In the genomic region with DNA sequence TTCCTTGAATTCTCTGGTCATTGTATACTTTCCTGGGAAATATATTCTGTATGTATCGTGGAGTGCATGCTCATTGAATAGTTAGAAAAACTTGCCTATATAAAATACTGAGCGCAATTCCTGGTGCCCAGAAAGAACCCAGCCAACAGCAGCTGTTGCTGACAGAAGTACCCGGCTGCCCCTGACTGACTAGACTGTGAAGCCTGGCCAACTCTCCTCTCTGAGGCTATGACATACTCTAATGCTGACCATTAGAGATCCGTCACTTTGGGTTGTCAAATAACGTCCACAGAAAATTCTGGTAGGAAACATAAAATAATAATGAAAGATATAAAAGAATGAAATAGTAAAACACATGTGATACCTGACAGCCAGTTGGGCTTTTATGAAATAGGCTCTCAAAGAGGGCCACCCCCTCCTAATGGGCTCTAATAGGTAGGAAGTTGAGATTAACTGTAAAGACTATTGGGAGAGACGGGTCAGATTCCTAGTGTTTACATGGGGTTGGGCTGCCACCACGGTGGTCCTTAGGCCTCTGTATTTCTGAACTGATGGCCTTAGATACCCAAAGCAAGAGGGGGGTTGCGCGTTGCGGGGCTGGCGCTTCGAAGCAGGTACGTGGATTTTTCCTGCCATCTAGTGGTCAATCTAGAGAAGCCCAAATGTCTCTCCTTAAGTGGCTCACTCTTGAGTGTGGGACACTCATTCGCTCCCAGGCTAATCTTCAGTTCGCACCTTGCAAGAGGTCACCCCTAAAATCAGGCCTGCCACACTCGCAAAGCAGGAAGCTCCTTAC, we compare ENCODE assay signal across 8 mouse cellular contexts. TPM values are rescaled to one million over a fixed set of nuclear protein-coding genes. Genes with fewer than 3 reads are reported as not detected.
A peak's percentile ranks its signal among the peaks of the same experiment; 100 is the strongest.
DNase-seq lines count a peak whose midpoint lies in the region; ATAC-seq and TF ChIP-seq lines count a peak whose summit lies in the region.

No protein-coding gene starts in this region.

- no peak for TF ChIP-seq EP300 in ES-Bruce4 (IDR thresholded peaks at IDR 0.05; ENCODE audit: insufficient read depth, low read depth, low read length)

- H3K4me3 ChIP-seq in ES-Bruce4 (ENCODE audit: low read depth, low read length): no peak overlapping the region
- H3K4me3 ChIP-seq in embryonic facial prominence, embryonic 10.5 days: no peak overlapping the region
- H3K4me3 ChIP-seq in left cerebral cortex, adult 2 months: no peak overlapping the region
- H3K4me3 ChIP-seq in midbrain, embryonic 13.5 days (replicated peaks): no peak overlapping the region

- peak; percentile 10 for DNase-seq in 3134 (ENCODE audit: extremely low read depth, insufficient read length, low spot score)
- DNase-seq in embryonic facial prominence, embryonic 10.5 days (ENCODE audit: low spot score): peak; percentile 78
- peak; percentile 22 to 28 for DNase-seq in left cerebral cortex, adult 2 months (ENCODE audit: extremely low spot score in 1 of 2, low spot score in 2 of 2)
- no peak for DNase-seq in c-Kit-positive CD71-positive TER-119-positive erythroid progenitor cells, embryonic 14.5 days (ENCODE audit: low spot score)
- no peak for DNase-seq in thymus, adult 18-20 months

- no peaks in the 10 kb centered on the region for H3K4me1 ChIP-seq in ES-Bruce4 (ENCODE audit: control insufficient read depth, insufficient read depth, low read length)
- peaks cover 19% of the 10 kb centered on the region for H3K4me1 ChIP-seq in embryonic facial prominence, embryonic 10.5 days
- H3K4me1 ChIP-seq in midbrain, embryonic 13.5 days (replicated peaks): peaks cover 13% of the 10 kb centered on the region

- no peaks in the 10 kb centered on the region for H3K36me3 ChIP-seq in ES-Bruce4 (ENCODE audit: control insufficient read depth, insufficient read depth, low read length, poor library complexity, severe bottlenecking)
- H3K36me3 ChIP-seq in embryonic facial prominence, embryonic 10.5 days (replicated peaks): no peaks in the 10 kb centered on the region
- H3K36me3 ChIP-seq in midbrain, embryonic 13.5 days: no peaks in the 10 kb centered on the region

- peak; percentile 68 for TF ChIP-seq CTCF in ES-Bruce4 (IDR thresholded peaks at IDR 0.05; ENCODE audit: low read depth, low read length)
- TF ChIP-seq CTCF in left cerebral cortex, adult 2 months (IDR thresholded peaks at IDR 0.05): peak; percentile 82

- TF ChIP-seq POLR2A in ES-Bruce4 (IDR thresholded peaks at IDR 0.05; ENCODE audit: insufficient read depth, low read length): no peak

- no peak overlapping the region for H3K9ac ChIP-seq in ES-Bruce4 (ENCODE audit: low read depth, poor library complexity, severe bottlenecking)
- no peak overlapping the region for H3K9ac ChIP-seq in midbrain, embryonic 13.5 days (replicated peaks)

- intact Hi-C loops in left cerebral cortex, adult 2 months (cut with DNase I): loop anchor here (1.0 to 5.0 kb wide), 4 partner anchors 610 to 1536 kb away; partner anchors contain the start of gene Cntnap4

- no peaks in the 10 kb centered on the region for H3K27me3 ChIP-seq in ES-Bruce4 (ENCODE audit: control insufficient read depth, insufficient read depth, low read length, poor library complexity, severe bottlenecking)
- no peaks in the 10 kb centered on the region for H3K27me3 ChIP-seq in embryonic facial prominence, embryonic 10.5 days (replicated peaks; ENCODE audit: low read depth, poor library complexity, severe bottlenecking)
- no peaks in the 10 kb centered on the region for H3K27me3 ChIP-seq in midbrain, embryonic 13.5 days

- H3K27ac ChIP-seq in ES-Bruce4 (ENCODE audit: insufficient read depth, low read length): no peak overlapping the region
- H3K27ac ChIP-seq in embryonic facial prominence, embryonic 10.5 days (replicated peaks): no peak overlapping the region
- H3K27ac ChIP-seq in left cerebral cortex, adult 2 months: no peak overlapping the region
- no peak overlapping the region for H3K27ac ChIP-seq in midbrain, embryonic 13.5 days

- 0 out of 2 replicates have a peak overlapping the region, but pooled peaks have one; percentile 29 for H3K4me2 ChIP-seq in midbrain, embryonic 13.5 days (replicated peaks)

- WGBS in embryonic facial prominence, embryonic 10.5 days: 23% methylated on average over 16 of the region's 16 CpGs
- WGBS in midbrain, embryonic 13.5 days: 29% methylated on average over 16 of the region's 16 CpGs

- H3K9me3 ChIP-seq in ES-Bruce4 (replicated peaks; ENCODE audit: control insufficient read depth, insufficient read depth, low read length, poor library complexity, severe bottlenecking): no peaks in the 10 kb centered on the region; the same call in 1 of the 2 replicates
- no peaks in the 10 kb centered on the region for H3K9me3 ChIP-seq in embryonic facial prominence, embryonic 10.5 days
- H3K9me3 ChIP-seq in midbrain, embryonic 13.5 days: no peaks in the 10 kb centered on the region

- peak; percentile 55 to 79 for ATAC-seq in hematopoietic stem cell, adult 5-6 weeks (replicated peaks in 1 of 2; ENCODE audit: insufficient read depth in 1 of 2, low FRiP score in 2 of 2, low TSS enrichment in 1 of 2, low read depth in 1 of 2, poor library complexity in 2 of 2, severe bottlenecking in 2 of 2)
- ATAC-seq in midbrain, embryonic 13.5 days: peak; percentile 85

RNA-seq across cellular contexts. Expression of gene Mon1b, which starts 53.0 kb away (rescaled TPM):
- 8.8 and 9.2 TPM in 2 replicates for polyA plus RNA-seq in ES-Bruce4 (2011; ENCODE audit: insufficient read depth, insufficient read length, low read depth, missing spikeins)
- 7.7 and 9.4 TPM in 2 replicates for polyA plus RNA-seq in embryonic facial prominence, embryonic 10.5 days (2016; fragmentation: Nextera tagmentation; extraction: Ambion mirVana)
- 18.7 and 20.5 TPM in 2 replicates for total RNA-seq in hematopoietic stem cell, adult 5-6 weeks (2017)
- 10 to 100 TPM; 24.5 TPM for total RNA-seq in left cerebral cortex, adult 2 months (2021)
- 11.4 and 12.3 TPM in 2 replicates for polyA plus RNA-seq in midbrain, embryonic 13.5 days (2015; fragmentation: Nextera tagmentation; extraction: Ambion mirVana)

Comparison
In these comparisons a context has a peak if more than half of its experiments do, and no peak if none do; other contexts are left out.
1. DNase-seq: peak in 3134 (single experiment), embryonic facial prominence, embryonic 10.5 days (single experiment) and left cerebral cortex, adult 2 months (2 of 2); none in c-Kit-positive CD71-positive TER-119-positive erythroid progenitor cells, embryonic 14.5 days (single experiment) and thymus, adult 18-20 months (0 of 2).